Mouse (Mus musculus) forebrain, embryonic 13.5 days (tissue): ENCODE data around the gene 1700029P11Rik. TPM values are rescaled to one million over a fixed set of nuclear protein-coding genes. Genes with fewer than 3 reads are reported as not detected.

Experiments used
- ATAC-seq: fragments of 200-750 bp; cut with Nextera tagmentation; 2 replicates; pipeline ENCODE4 v1.8.0; 2017
- H3K27ac ChIP-seq: fragments of 300-500 bp; sonication (generic); 2 replicates; pipeline ENCODE4 v1.5.1; 2015; ENCODE audit warnings: inconsistent platforms, mild to moderate bottlenecking, moderate library complexity
- H3K27me3 ChIP-seq: fragments of 300-500 bp; sonication (generic); 2 replicates; pipeline ENCODE4 v1.6.1; 2015; ENCODE audit warnings: mild to moderate bottlenecking, inconsistent platforms
- H3K36me3 ChIP-seq: fragments of 300-500 bp; sonication (generic); 2 replicates; pipeline ENCODE4 v1.6.1; 2015; ENCODE audit warnings: mild to moderate bottlenecking, inconsistent platforms; ENCODE audit not compliant: poor library complexity, severe bottlenecking
- H3K4me1 ChIP-seq: fragments of 300-500 bp; sonication (generic); 2 replicates; pipeline ENCODE4 v1.6.1; 2015; ENCODE audit warnings: inconsistent platforms
- H3K4me2 ChIP-seq: fragments of 300-500 bp; sonication (generic); 2 replicates; pipeline ENCODE4 v1.6.1; 2015; ENCODE audit warnings: inconsistent platforms, mild to moderate bottlenecking, moderate library complexity
- H3K4me3 ChIP-seq: fragments of 300-500 bp; sonication (generic); 2 replicates; pipeline ENCODE4 v1.5.1; 2015; ENCODE audit warnings: mild to moderate bottlenecking, inconsistent platforms
- H3K9ac ChIP-seq: fragments of 300-500 bp; sonication (generic); 2 replicates; pipeline ENCODE4 v1.6.1; 2015; ENCODE audit warnings: mild to moderate bottlenecking, inconsistent platforms
- H3K9me3 ChIP-seq: fragments of 300-500 bp; sonication (generic); replicated peaks from 2 replicates; pipeline ENCODE4 v1.6.1; 2016; ENCODE audit warnings: inconsistent platforms
- WGBS: fragments of 180-500 bp; shearing (Covaris S2); methylation state at CpG from one replicate; pipeline ENCODE4 v1.1.7; 2015; 5-methylcytosine and 5-hydroxymethylcytosine counted together
- polyA plus RNA-seq: library from polyadenylated mRNA; unstranded; fragments of >200 nt; fragmentation: Nextera tagmentation; extraction: Ambion mirVana; gene quantifications from 2 replicates; pipeline ENCODE4 v1.2.1, GENCODE M21; 2015

Gene 1700029P11Rik
- not detected in 2 replicates for polyA plus RNA-seq

GRCm38 (mm10) chr15:81980321-81980720, at the start of gene 1700029P11Rik:
TSS of gene 1700029P11Rik (plus strand) at chr15:81980540.
- Histone ChIP-seq H3K9ac (no peak within 1 kb of the TSS), H3K4me2 (no peak within 1 kb of the TSS), H3K9me3 (no peaks in the 10 kb centered on the region), H3K4me1 (peaks cover 8% of the 10 kb centered on the region), H3K4me3 (no peak within 1 kb of the TSS), H3K27me3 (no peaks in the 10 kb centered on the region), H3K27ac (no peak within 1 kb of the TSS), H3K36me3 (no peaks in the 10 kb centered on the region)
- WGBS, result 96% methylated on average over 23 of the region's 23 CpGs
- ATAC-seq, result no peak

GRCm38 (mm10) chr15:81932951-81933470, 47.3 kb upstream of the 1700029P11Rik start:
- Histone ChIP-seq H3K27ac (peak overlapping the region; percentile 48; the same call in 1 of the 2 replicates), H3K9me3 (no peaks in the 10 kb centered on the region), H3K36me3 (no peaks in the 10 kb centered on the region), H3K9ac (no peak overlapping the region), H3K4me3 (no peak overlapping the region), H3K4me1 (peaks cover 25% of the 10 kb centered on the region), H3K4me2 (no peak overlapping the region), H3K27me3 (no peaks in the 10 kb centered on the region)
- no peak for ATAC-seq
- WGBS, result 36% methylated on average over 12 of the region's 12 CpGs

- Histone ChIP-seq H3K4me3 (no peak overlapping the region), H3K9me3 (no peaks in the 10 kb centered on the region), H3K27me3 (no peaks in the 10 kb centered on the region), H3K36me3 (no peaks in the 10 kb centered on the region), H3K4me2 (no peak overlapping the region), H3K9ac (no peak overlapping the region), H3K27ac (no peak overlapping the region), H3K4me1 (peaks cover 29% of the 10 kb centered on the region)
- WGBS, result 88% methylated on average over 1 of the region's 1 CpGs
- ATAC-seq, result no peak
Observed at GRCm38 (mm10) chr15:81933986-81934385, 46.4 kb upstream of the 1700029P11Rik start.

- H3K4me3 ChIP-seq, result peak overlapping the region; percentile 51; the same call in 1 of the 2 replicates
- H3K4me1 ChIP-seq, result peaks cover 29% of the 10 kb centered on the region
- no peaks in the 10 kb centered on the region for H3K27me3 ChIP-seq
- 0 out of 2 replicates have a peak, but pooled peaks cover 3% of the 10 kb centered on the region for H3K36me3 ChIP-seq
- no peak for ATAC-seq
- WGBS, result 63% methylated on average over 7 of the region's 7 CpGs
- peak overlapping the region; percentile 79 for H3K9ac ChIP-seq
- no peaks in the 10 kb centered on the region for H3K9me3 ChIP-seq
- H3K4me2 ChIP-seq, result peak overlapping the region; percentile 67
- H3K27ac ChIP-seq, result peak overlapping the region; percentile 83
Observed at GRCm38 (mm10) chr15:81935869-81936637, 44.3 kb upstream of the 1700029P11Rik start.

GRCm38 (mm10) chr15:81936679-81937078, 43.7 kb upstream of the 1700029P11Rik start, which contains the start of gene Csdc2:
TSS of gene Csdc2 (plus strand) at chr15:81936759.
- WGBS, result 0% methylated on average over 12 of the region's 12 CpGs
- peak within 1 kb of the TSS; percentile 83 for H3K27ac ChIP-seq

GRCm38 (mm10) chr15:81937098-81937972, 43.0 kb upstream of the 1700029P11Rik start:
- peaks cover 29% of the 10 kb centered on the region for H3K4me1 ChIP-seq
- ATAC-seq, result peak; percentile 46
- H3K27me3 ChIP-seq, result no peaks in the 10 kb centered on the region
- 0 out of 2 replicates have a peak, but pooled peaks cover 3% of the 10 kb centered on the region for H3K36me3 ChIP-seq
- H3K9me3 ChIP-seq, result no peaks in the 10 kb centered on the region
- peak overlapping the region; percentile 83 for H3K27ac ChIP-seq
- peak overlapping the region; percentile 67 for H3K4me2 ChIP-seq
- H3K9ac ChIP-seq, result peak overlapping the region; percentile 79
- peak overlapping the region; percentile 51 for H3K4me3 ChIP-seq
- 6% methylated on average over 19 of the region's 19 CpGs for WGBS

More at GRCm38 (mm10) chr15:81936679-81937078, 43.7 kb upstream of the 1700029P11Rik start, which contains the start of gene Csdc2:
- peak within 1 kb of the TSS; percentile 79 for H3K9ac ChIP-seq
- H3K4me3 ChIP-seq, result peak within 1 kb of the TSS; percentile 51
- ATAC-seq, result peak; percentile 82
- H3K4me2 ChIP-seq, result peak within 1 kb of the TSS; percentile 67
- H3K27me3 ChIP-seq, result no peaks in the 10 kb centered on the region
- H3K4me1 ChIP-seq, result peaks cover 29% of the 10 kb centered on the region
- no peaks in the 10 kb centered on the region for H3K9me3 ChIP-seq
- 0 out of 2 replicates have a peak, but pooled peaks cover 3% of the 10 kb centered on the region for H3K36me3 ChIP-seq

- peak; percentile 17 for ATAC-seq
- peaks cover 32% of the 10 kb centered on the region for H3K4me1 ChIP-seq
- H3K9ac ChIP-seq, result peak overlapping the region; percentile 79
- H3K9me3 ChIP-seq, result no peaks in the 10 kb centered on the region
- H3K4me3 ChIP-seq, result peak overlapping the region; percentile 51
- WGBS, result 22% methylated on average over 2 of the region's 2 CpGs
- H3K27ac ChIP-seq, result peak overlapping the region; percentile 83
- 0 out of 2 replicates have a peak, but pooled peaks cover 3% of the 10 kb centered on the region for H3K36me3 ChIP-seq
- no peaks in the 10 kb centered on the region for H3K27me3 ChIP-seq
- peak overlapping the region; percentile 67 for H3K4me2 ChIP-seq
Observed at GRCm38 (mm10) chr15:81938246-81938645, 42.1 kb upstream of the 1700029P11Rik start.

GRCm38 (mm10) chr15:81939157-81939715, 41.1 kb upstream of the 1700029P11Rik start:
- no peak overlapping the region for H3K27ac ChIP-seq
- 90% methylated on average over 10 of the region's 10 CpGs for WGBS
- no peak overlapping the region for H3K4me3 ChIP-seq
- H3K4me2 ChIP-seq, result no peak overlapping the region
- peaks cover 36% of the 10 kb centered on the region for H3K4me1 ChIP-seq
- ATAC-seq, result no peak
- 0 out of 2 replicates have a peak, but pooled peaks cover 3% of the 10 kb centered on the region for H3K36me3 ChIP-seq
- H3K27me3 ChIP-seq, result no peaks in the 10 kb centered on the region
- H3K9me3 ChIP-seq, result no peaks in the 10 kb centered on the region
- no peak overlapping the region for H3K9ac ChIP-seq

GRCm38 (mm10) chr15:81939774-81940173, 40.6 kb upstream of the 1700029P11Rik start:
- Histone ChIP-seq H3K4me1 (peaks cover 36% of the 10 kb centered on the region), H3K27ac (no peak overlapping the region), H3K9ac (no peak overlapping the region), H3K4me3 (no peak overlapping the region), H3K9me3 (no peaks in the 10 kb centered on the region), H3K27me3 (no peaks in the 10 kb centered on the region), H3K36me3 (0 out of 2 replicates have a peak, but pooled peaks cover 3% of the 10 kb centered on the region), H3K4me2 (no peak overlapping the region)
- ATAC-seq, result no peak
- 90% methylated on average over 4 of the region's 4 CpGs for WGBS

- Histone ChIP-seq H3K27ac (no peak overlapping the region), H3K9me3 (no peaks in the 10 kb centered on the region), H3K36me3 (0 out of 2 replicates have a peak, but pooled peaks cover 3% of the 10 kb centered on the region), H3K27me3 (no peaks in the 10 kb centered on the region), H3K4me1 (peaks cover 36% of the 10 kb centered on the region), H3K4me2 (no peak overlapping the region), H3K4me3 (no peak overlapping the region), H3K9ac (no peak overlapping the region)
- WGBS, result 97% methylated on average over 5 of the region's 5 CpGs
- ATAC-seq, result no peak
Observed at GRCm38 (mm10) chr15:81940219-81940618, 40.1 kb upstream of the 1700029P11Rik start.

- Histone ChIP-seq H3K27me3 (no peaks in the 10 kb centered on the region), H3K4me3 (no peak overlapping the region), H3K4me2 (no peak overlapping the region), H3K36me3 (0 out of 2 replicates have a peak, but pooled peaks cover 3% of the 10 kb centered on the region), H3K9ac (no peak overlapping the region), H3K27ac (no peak overlapping the region), H3K9me3 (no peaks in the 10 kb centered on the region), H3K4me1 (peaks cover 36% of the 10 kb centered on the region)
- no peak for ATAC-seq
- 98% methylated on average over 2 of the region's 2 CpGs for WGBS
Observed at GRCm38 (mm10) chr15:81941010-81941409, 39.3 kb upstream of the 1700029P11Rik start.
